Mouse (Mus musculus): ENCODE data around the gene Grin3b.

Gene Grin3b

DNA sequence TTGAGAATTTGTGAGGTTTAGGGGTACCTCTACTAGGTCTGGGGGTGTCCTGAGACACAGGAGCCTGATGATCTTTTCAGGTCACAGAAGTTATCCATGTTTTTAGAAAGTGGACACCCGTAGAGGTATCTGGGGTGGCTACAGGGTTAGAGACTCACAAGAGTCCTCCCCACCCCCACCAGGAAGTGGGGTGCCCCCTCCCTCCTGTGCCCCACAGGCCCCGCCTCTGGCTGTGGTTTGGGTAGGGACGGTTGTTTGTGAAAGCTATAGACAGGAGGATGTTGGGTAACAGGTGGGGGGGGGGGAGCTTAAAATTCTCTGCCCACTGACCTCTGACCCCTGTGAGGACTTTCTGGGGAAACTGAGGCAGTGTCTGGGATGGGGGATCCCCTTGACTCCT is 46.8 kb downstream of the Grin3b start:
- peak; percentile 95 for DNase-seq (ENCODE audit: low spot score)

DNA sequence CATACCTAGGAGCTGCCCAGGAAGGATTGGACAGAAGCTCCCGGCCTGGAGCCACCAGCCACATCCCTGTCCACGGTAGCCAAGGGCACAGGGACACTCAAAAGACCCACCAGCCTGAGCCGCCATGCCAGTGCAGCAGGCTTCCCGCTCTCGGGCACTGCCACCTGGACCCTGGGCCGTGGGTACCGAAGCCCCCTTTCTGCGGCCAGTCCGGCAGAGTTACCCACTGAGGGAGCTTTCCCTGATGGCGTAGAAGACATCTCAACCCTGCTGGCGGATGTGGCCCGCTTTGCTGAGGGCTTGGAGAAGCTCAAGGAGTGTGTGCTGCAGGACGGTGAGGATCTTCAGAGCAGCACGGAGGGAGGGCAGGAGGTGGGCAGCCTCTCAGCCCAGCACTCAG is 47.3 kb downstream of the Grin3b start:
- DNase-seq (ENCODE audit: low spot score) = peak; percentile 61

DNA sequence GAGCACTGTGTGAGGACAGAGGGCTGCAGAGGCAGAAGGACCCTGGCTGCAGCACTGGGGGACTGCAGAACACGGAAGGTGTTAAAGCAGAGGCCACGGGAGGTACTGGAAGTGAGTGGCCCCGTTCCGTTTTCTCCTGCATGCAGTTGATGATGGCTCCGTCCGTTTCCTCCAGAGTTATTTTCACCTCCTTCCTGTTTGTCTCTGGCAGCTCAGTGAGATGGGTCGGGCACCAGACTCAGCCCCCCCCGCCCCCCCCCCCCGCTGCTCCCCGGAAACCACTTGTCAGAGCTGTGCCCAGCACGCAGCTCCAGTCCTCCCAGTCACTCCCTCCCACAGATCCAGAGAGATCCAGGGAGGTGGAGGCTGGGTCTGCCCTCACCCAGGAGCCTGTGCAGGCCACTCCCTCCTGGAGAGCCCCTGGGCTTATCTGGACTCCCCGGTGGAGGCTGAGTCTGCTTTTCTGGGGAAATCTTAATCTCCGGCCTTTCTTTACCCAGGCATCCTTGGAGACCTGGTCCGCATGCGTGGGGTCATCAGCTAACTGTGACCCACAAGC is 48.3 kb downstream of the Grin3b start:
- DNase-seq (ENCODE audit: low spot score) = peak; percentile 73

DNA sequence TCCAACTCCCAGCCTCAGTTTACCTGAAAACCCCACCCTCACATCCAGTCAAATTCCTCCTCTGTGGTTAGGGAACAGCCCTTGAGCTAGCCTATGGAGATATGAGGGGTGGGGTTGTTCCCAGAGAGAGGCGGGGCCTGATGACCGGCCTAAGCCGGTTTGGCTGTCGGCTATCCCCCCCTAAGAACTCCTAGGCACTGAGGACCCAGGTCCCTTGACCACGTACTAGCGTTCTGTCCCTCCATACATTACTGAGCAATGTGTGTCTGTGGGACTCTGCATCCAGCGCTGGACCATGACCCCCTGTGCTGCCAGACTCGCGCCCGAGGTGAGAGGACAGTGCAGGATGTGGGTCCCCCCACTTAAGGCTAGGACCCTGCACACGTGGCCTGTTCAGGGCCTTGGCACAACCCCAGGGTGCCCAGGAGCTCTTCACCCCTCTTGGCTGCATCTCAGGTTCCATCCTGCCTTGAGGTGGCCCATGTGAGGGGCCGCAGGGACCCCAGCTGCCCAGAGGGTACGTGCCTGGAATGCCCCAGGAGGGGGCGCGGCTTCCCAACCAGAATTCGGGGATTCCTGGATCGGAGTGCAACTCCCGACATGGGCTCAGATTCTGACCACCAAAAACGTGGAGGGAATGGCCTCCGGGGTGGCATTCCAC is 49.1 kb downstream of the Grin3b start:
- DNase-seq (ENCODE audit: low spot score) = no peak

DNA sequence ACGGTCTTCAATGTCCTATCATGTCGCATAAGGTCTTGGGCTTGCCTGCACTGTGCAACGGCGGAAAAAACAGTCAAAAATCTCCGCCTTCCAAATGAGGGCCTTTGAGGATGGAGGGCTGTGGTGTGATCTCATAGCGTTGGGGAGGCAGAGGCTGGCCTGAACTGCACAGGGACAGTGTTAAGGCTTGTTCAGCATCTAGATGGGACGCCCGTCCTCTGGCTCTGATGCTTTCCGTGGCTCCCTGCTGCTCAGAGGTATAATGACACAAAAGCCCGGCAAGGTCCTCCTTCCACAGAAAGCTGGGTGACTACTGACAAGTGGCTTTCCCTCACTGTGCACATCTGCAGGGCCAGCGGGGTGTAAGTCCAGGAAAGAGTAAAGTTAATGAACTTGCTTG is 49.7 kb downstream of the Grin3b start:
- no peak for DNase-seq (ENCODE audit: low spot score)

DNA sequence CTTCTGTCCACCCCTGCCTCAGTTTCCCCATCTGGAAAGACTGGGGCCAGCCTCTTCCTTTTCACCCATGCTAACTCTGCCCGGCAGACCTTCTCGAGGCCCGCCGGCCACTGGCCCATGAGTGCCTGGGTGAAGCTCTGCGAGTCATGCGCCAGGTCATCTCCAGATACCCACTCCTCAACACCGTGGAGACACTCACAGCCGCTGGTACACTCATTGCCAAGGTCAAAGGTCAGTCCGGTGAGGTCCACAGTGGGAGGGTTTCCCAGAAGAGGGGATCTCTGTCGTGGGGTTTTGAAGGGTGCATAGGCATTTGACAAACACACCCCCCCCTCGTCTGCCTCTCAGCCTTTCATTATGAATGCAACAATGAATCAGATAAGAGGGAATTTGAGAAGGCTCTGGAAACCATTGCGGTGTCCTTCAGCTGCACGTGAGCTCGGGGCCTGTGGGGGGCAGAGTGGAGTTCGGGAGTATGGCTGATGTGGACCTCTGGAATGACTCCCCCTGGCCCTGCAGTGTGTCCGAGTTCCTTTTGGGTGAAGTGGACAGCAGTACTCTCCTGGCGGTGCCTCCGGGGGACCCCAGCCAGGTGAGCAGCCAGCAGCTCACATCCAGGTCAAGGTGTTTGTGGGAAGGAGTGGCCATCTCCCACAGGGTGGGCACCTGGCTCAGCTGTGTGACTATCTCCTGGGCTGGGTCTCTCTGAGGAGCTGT is 50.2 kb downstream of the Grin3b start:
- DNase-seq (ENCODE audit: low spot score) = no peak

DNA sequence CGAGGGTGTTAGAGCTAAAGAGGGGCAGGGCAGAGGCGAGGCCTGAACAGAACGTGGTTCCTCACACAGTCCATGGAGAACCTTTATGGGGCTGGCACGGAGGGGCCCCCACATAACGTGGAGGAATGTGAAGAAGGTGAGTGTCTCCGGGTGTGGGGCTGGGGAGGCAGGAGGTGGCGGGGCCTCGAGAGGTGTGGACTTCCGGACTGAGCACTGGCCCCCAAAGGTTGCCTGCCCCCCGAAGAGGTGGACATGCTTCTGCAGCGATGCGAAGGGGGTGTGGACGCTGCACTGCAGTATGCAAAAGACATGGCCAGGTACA is 50.8 kb downstream of the Grin3b start:
- no peak for DNase-seq (ENCODE audit: low spot score)

DNA sequence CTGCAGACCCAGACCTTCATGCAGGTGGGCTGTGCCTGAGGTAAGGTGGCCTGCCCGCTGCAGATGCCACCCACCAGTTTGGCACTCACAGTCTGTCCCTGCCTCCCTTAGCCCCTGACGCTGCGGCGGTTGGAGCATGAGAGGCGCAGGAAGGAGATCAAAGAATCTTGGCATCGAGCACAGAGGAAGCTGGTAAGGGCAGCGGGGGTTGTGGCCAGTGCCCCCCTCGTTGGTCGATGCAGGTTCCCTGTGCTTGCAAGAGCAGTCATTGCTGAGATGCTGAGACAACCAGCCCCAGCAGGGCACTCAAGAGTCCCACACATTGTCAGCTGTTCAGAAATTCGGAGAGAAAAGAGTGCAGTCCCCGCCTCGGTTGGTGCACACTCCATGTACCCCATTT is 51.6 kb downstream of the Grin3b start:
- DNase-seq (ENCODE audit: low spot score) = peak; percentile 72

DNA sequence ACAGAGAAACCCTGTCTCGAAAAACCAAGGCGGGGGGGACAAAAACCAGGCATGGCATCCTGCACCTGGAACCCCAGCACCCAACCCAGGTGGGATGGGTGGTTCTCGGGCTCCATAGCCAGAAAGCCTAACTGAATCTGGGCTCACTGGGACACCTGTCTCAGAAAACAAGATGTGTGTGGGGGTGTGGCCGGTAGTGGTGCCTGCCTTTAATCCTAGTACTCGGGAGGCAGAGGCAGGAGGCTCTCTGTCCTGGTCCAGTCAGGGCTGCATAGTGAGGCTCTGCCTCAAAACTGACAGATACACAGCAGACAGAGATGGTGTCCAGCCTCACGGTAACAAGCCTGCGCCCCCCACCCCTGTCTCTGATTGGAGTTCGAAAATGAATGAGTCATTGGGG is 52.3 kb downstream of the Grin3b start:
- no peak for DNase-seq (ENCODE audit: low spot score)

DNA sequence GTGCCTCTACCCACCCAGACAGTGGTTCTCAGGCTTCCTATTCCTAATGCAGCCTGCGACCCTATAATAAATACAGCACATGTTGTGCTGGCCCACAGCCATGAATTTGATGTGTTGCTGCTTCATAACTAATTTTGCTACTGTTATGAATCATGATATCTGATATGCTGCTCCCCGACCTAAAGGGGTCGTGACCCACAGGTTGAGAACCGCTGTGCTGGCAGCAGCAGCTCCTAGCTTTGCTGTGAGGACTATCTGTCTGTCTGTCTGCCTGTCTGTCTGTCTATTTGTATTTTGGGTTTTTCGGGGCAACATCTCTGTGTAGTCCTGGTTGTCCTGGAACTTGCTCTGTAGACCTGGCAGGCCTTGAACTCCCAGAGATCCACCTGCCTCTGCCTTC is 53.2 kb downstream of the Grin3b start:
- no peak for DNase-seq (ENCODE audit: low spot score)

DNA sequence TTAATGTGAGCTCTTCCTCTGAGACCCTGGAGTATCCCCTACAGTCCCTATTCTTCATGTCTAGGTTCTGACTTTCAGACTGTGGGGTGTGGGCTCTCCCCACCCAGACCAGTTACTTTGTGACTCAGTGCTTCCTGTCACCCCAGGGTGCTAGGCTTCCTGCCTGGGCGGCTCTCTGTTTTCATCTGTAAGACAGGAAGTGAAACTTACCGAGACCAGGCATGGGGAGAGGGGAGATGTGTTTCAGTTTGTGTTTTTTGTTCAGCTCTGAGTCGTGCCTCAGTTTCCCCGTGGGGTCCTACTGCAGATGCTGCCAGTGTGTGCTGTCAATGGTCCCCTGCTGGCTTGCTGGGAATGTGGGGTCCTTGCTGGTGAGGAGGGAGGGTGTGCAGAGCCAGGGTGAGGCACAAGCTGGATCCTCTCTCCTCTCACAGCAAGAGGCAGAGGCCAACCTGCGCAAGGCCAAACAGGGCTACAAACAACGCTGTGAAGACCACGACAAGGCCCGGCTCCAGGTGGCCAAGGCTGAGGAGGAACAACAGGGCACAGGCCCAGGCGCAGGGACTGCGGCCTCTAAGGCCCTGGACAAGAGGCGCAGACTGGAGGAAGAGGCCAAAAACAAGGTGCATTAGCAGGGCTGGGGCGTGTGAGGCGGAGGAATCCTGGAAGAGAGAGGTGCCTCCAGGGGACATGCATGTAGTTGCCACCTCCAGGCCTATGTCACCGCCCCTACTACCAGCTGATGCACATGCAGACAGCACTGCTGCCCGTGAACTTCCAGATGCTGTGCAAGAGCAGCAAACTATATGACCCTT is 53.9 kb downstream of the Grin3b start:
- DNase-seq (ENCODE audit: low spot score) = peak; percentile 89

DNA sequence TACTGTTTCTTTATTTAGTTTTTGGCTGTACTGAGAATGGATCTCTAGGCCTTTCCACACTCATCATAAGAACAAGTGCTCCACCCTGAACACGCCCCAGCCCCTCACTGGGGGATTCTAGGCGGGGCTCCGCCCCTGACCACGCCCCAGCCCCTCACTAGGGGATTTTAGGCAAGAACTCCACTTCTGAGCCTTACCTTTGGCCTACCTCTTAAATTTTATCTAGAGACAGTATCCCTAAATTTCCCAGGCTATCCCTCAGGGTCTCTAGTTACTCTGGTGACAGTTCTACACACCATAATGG is 54.5 kb downstream of the Grin3b start:
- no peak for DNase-seq (ENCODE audit: low spot score)

DNA sequence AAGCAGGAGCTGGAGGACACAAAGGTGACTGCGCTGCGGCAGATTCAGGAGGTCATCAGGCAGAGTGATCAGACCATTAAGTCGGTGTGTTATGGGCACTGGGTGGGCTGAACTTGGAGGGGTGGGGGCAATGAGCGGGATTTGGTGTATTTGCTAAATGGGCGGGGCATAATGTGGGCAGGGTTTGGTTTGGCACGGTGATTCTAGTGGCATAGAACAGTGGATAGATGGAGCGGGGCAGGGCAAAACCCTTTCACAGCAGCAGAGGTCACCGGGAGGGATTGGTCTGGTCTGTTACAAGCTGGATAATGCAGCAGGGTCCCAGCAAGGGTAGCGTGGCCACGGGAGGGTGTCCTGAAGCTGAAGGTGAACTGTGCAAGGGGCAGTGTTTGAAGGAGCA is 54.9 kb downstream of the Grin3b start:
- DNase-seq (ENCODE audit: low spot score) = no peak

DNA sequence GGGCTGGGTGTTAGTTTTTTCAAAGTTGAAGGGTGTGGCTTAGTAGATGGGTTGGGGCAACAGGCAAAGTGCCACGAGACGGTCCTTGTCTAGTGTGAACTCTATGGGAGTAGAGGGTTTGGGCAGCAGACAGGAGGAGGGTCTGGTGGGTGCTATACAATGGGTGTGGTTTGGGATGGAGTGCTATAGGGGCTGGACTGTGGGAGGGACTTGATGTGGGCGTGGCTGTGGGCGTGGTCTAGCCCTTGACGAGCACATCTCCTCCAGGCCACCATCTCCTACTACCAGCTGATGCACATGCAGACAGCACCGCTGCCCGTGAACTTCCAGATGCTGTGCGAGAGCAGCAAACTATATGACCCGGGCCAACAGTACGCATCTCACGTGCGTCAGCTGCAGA is 55.4 kb downstream of the Grin3b start:
- DNase-seq (ENCODE audit: low spot score) = no peak
